Mouse (Mus musculus) liver, embryonic 12.5 days (tissue): ENCODE results near the gene Cpa2. TPM values are rescaled to one million over a fixed set of nuclear protein-coding genes. Genes with fewer than 3 reads are reported as not detected.

Source experiments
- polyA plus RNA-seq: library from polyadenylated mRNA; unstranded; fragments of >200 nt; fragmentation: Nextera tagmentation; extraction: Ambion mirVana; gene quantifications from 2 replicates; pipeline ENCODE4 v1.2.1, GENCODE M21; 2016

The Cpa2 gene
- polyA plus RNA-seq, 1 experiment from 2014 or later: 1.2 TPM

Other genes with a start within 250 kb of the Cpa2 start
- gene Ube2h, start 237.0 kb upstream of the Cpa2 start, polyA plus RNA-seq: 31.6 and 33.4 TPM in 2 replicates
- 40.8 and 41.9 TPM in 2 replicates for gene Zc3hc1, start 150.6 kb upstream of the Cpa2 start, polyA plus RNA-seq
- gene Klhdc10, start 139.7 kb upstream of the Cpa2 start, polyA plus RNA-seq: 18.8 and 20.1 TPM in 2 replicates
- 29.2 and 30.9 TPM in 2 replicates for gene Tmem209, start 31.8 kb upstream of the Cpa2 start, polyA plus RNA-seq
- 0.14 and 0.23 TPM in 2 replicates for gene Ssmem1, start 31.7 kb upstream of the Cpa2 start, polyA plus RNA-seq
- gene Cpa4, start 26.8 kb downstream of the Cpa2 start, polyA plus RNA-seq: 0.12 and 0.35 TPM in 2 replicates
- 0.11 TPM in 1 of 2 replicates, not detected in the other for gene Cpa5, start 69.4 kb downstream of the Cpa2 start, polyA plus RNA-seq
- gene Cpa1, start 97.6 kb downstream of the Cpa2 start, polyA plus RNA-seq: 0.54 and 0.91 TPM in 2 replicates
- 5.6 and 6.1 TPM in 2 replicates for gene Cep41, start 152.2 kb downstream of the Cpa2 start, polyA plus RNA-seq
- gene Mest, start 182.0 kb downstream of the Cpa2 start, polyA plus RNA-seq: 372 and 384 TPM in 2 replicates